Mouse (Mus musculus) gastrocnemius, postnatal 4 days (tissue): ENCODE results near the gene Cyb5d2. TPM values are rescaled to one million over a fixed set of nuclear protein-coding genes. Genes with fewer than 3 reads are reported as not detected.
"Not testable (repeated sequence)": the region's sequence is repeated elsewhere in the genome, so short reads cannot be mapped to it uniquely, and the experiment has no call there.

ENCODE experiments used
- DNase-seq, 2 experiments: peaks; one replicate each; pipeline ENCODE4 v3.0.0; 2021 to 2022; ENCODE audit warnings: low spot score in 2 of 2, mixed read lengths in 2 of 2
- total RNA-seq, 2 experiments: library from RNA; stranded (reverse); gene quantifications; 2 replicates each; pipeline ENCODE4 v1.2.3; 2021

Cyb5d2 gene
- total RNA-seq, 2 experiments from 2014 or later, result 7.0 to 8.1 TPM

GRCm38 (mm10) chr11:72782103-72782502 lies 13.8 kb downstream of the Cyb5d2 start:
- DNase-seq, result no peak

- DNase-seq, result no peak
Measured at GRCm38 (mm10) chr11:72778957-72779356, 17.0 kb downstream of the Cyb5d2 start.

GRCm38 (mm10) chr11:72772611-72773010 lies 23.3 kb downstream of the Cyb5d2 start:
- DNase-seq, result not testable (repeated sequence)

GRCm38 (mm10) chr11:72771461-72771860 lies 24.5 kb downstream of the Cyb5d2 start:
- no peak for DNase-seq

- no peak for DNase-seq
Measured at GRCm38 (mm10) chr11:72770816-72771215, 25.1 kb downstream of the Cyb5d2 start.

GRCm38 (mm10) chr11:72770324-72770723 lies 25.6 kb downstream of the Cyb5d2 start:
- DNase-seq, result no peak

- DNase-seq, result no peak
Measured at GRCm38 (mm10) chr11:72769061-72769460, 26.9 kb downstream of the Cyb5d2 start.

- DNase-seq, result no peak
Measured at GRCm38 (mm10) chr11:72767716-72768115, 28.2 kb downstream of the Cyb5d2 start.

GRCm38 (mm10) chr11:72764270-72764669 lies 31.7 kb downstream of the Cyb5d2 start:
- DNase-seq, result no peak

- DNase-seq, result no peak
Measured at GRCm38 (mm10) chr11:72760781-72761180, 35.2 kb downstream of the Cyb5d2 start.

GRCm38 (mm10) chr11:72759581-72759980 lies 36.4 kb downstream of the Cyb5d2 start:
- DNase-seq, result no peak

GRCm38 (mm10) chr11:72758316-72758715 lies 37.6 kb downstream of the Cyb5d2 start:
- no peak for DNase-seq

GRCm38 (mm10) chr11:72751956-72752355 lies 44.0 kb downstream of the Cyb5d2 start:
- no peak for DNase-seq

- no peak for DNase-seq
Measured at GRCm38 (mm10) chr11:72739048-72739447, 56.9 kb downstream of the Cyb5d2 start.

GRCm38 (mm10) chr11:72737517-72737916 lies 58.4 kb downstream of the Cyb5d2 start:
- DNase-seq, result not testable (repeated sequence)

GRCm38 (mm10) chr11:72736320-72736719 lies 59.6 kb downstream of the Cyb5d2 start:
- no peak for DNase-seq

GRCm38 (mm10) chr11:72735519-72735860 lies 60.5 kb downstream of the Cyb5d2 start:
- no peak for DNase-seq

GRCm38 (mm10) chr11:72734840-72735518 lies 61.0 kb downstream of the Cyb5d2 start:
- DNase-seq, result no peak

- no peak for DNase-seq
Measured at GRCm38 (mm10) chr11:72733736-72734135, 62.2 kb downstream of the Cyb5d2 start.
